In genomic region chr3:153658051-153658777, GRCm38 (mm10) we compare ENCODE assay signal across 8 mouse cellular contexts.
DNase-seq lines count a peak whose midpoint lies in the region; ATAC-seq and TF ChIP-seq lines count a peak whose summit lies in the region.

No protein-coding gene starts in this region.

- H3K9ac ChIP-seq in midbrain, embryonic 15.5 days, result no peak overlapping the region
- H3K9ac ChIP-seq in liver, embryonic 15.5 days, result no peak overlapping the region

- DNase-seq in midbrain, embryonic 10.5 days (ENCODE audit: low spot score), result peak; percentile 34
- DNase-seq in brain, adult 2 months (ENCODE audit: low read depth, low spot score), result peak; percentile 84
- DNase-seq in kidney, adult 2 months, result peak; percentile 67
- peak; percentile 45 for DNase-seq in right cerebral cortex, postnatal 14 days
- no peak for DNase-seq in gastrocnemius, postnatal 4 days (ENCODE audit: low spot score in 2 of 2)

- no peaks in the 10 kb centered on the region for H3K27me3 ChIP-seq in midbrain, embryonic 10.5 days (ENCODE audit: low read depth, poor library complexity, severe bottlenecking)
- H3K27me3 ChIP-seq in midbrain, embryonic 15.5 days (replicated peaks), result no peaks in the 10 kb centered on the region
- H3K27me3 ChIP-seq in kidney, adult 2 months (replicated peaks; ENCODE audit: control insufficient read depth, insufficient read depth, low read length), result no peaks in the 10 kb centered on the region
- H3K27me3 ChIP-seq in liver, embryonic 15.5 days, result peaks cover 4% of the 10 kb centered on the region; the same call in 1 of the 2 replicates

- peaks cover 37% of the 10 kb centered on the region for H3K4me1 ChIP-seq in midbrain, embryonic 10.5 days
- H3K4me1 ChIP-seq in midbrain, embryonic 15.5 days, result peaks cover 29% of the 10 kb centered on the region
- H3K4me1 ChIP-seq in embryonic fibroblast, embryonic 13.5 days (ENCODE audit: control insufficient read depth, insufficient read depth, low read length), result no peaks in the 10 kb centered on the region
- no peaks in the 10 kb centered on the region for H3K4me1 ChIP-seq in kidney, adult 2 months (ENCODE audit: control insufficient read depth, insufficient read depth, low read length)
- peaks cover 17% of the 10 kb centered on the region for H3K4me1 ChIP-seq in liver, embryonic 15.5 days (replicated peaks)

- TF ChIP-seq CTCF in embryonic fibroblast, embryonic 13.5 days (IDR thresholded peaks at IDR 0.05; ENCODE audit: borderline replicate concordance, insufficient read depth, low read length), result peak; percentile 82
- peak; percentile 75 for TF ChIP-seq CTCF in kidney, adult 2 months (conservative IDR thresholded peaks at IDR 0.05; ENCODE audit: insufficient read depth, insufficient read length, low read depth, low read length)

- no peak overlapping the region for H3K27ac ChIP-seq in midbrain, embryonic 10.5 days (replicated peaks)
- H3K27ac ChIP-seq in midbrain, embryonic 15.5 days, result no peak overlapping the region
- H3K27ac ChIP-seq in embryonic fibroblast, embryonic 13.5 days (ENCODE audit: insufficient read depth, low read length), result no peak overlapping the region
- no peak overlapping the region for H3K27ac ChIP-seq in kidney, adult 2 months (ENCODE audit: insufficient read depth, low read depth, low read length)
- H3K27ac ChIP-seq in liver, embryonic 15.5 days (replicated peaks), result no peak overlapping the region

- no peak for TF ChIP-seq POLR2A in embryonic fibroblast, embryonic 13.5 days (IDR thresholded peaks at IDR 0.05; ENCODE audit: low read depth, low read length)
- no peak for TF ChIP-seq POLR2A in kidney, adult 2 months (IDR thresholded peaks at IDR 0.05; ENCODE audit: low read depth, low read length)

- ATAC-seq in midbrain, embryonic 15.5 days (replicated peaks), result no peak; the same call in 1 of the 2 replicates
- peak; percentile 42; the same call in 1 of the 2 replicates for ATAC-seq in liver, embryonic 15.5 days (ENCODE audit: insufficient read depth)

- H3K9me3 ChIP-seq in midbrain, embryonic 10.5 days (replicated peaks), result no peaks in the 10 kb centered on the region
- H3K9me3 ChIP-seq in midbrain, embryonic 15.5 days, result no peaks in the 10 kb centered on the region
- no peaks in the 10 kb centered on the region for H3K9me3 ChIP-seq in liver, embryonic 15.5 days (replicated peaks)

- 79% methylated on average over 22 of the region's 22 CpGs for WGBS in midbrain, embryonic 10.5 days
- 73% methylated on average over 22 of the region's 22 CpGs for WGBS in midbrain, embryonic 15.5 days
- WGBS in kidney, adult 2 months, result 56% methylated on average over 22 of the region's 22 CpGs
- 64% methylated on average over 22 of the region's 22 CpGs for WGBS in liver, embryonic 15.5 days (ENCODE audit: insufficient replicate concordance)

- H3K4me3 ChIP-seq in midbrain, embryonic 10.5 days, result no peak overlapping the region
- no peak overlapping the region for H3K4me3 ChIP-seq in midbrain, embryonic 15.5 days
- no peak overlapping the region for H3K4me3 ChIP-seq in embryonic fibroblast, embryonic 13.5 days (ENCODE audit: insufficient read depth, low read length)
- no peak overlapping the region for H3K4me3 ChIP-seq in kidney, adult 2 months (ENCODE audit: insufficient read depth, low read depth, low read length)
- no peak overlapping the region for H3K4me3 ChIP-seq in liver, embryonic 15.5 days (replicated peaks)

- no peak overlapping the region for H3K4me2 ChIP-seq in midbrain, embryonic 15.5 days
- no peak overlapping the region for H3K4me2 ChIP-seq in liver, embryonic 15.5 days

- H3K36me3 ChIP-seq in midbrain, embryonic 10.5 days, result no peaks in the 10 kb centered on the region
- H3K36me3 ChIP-seq in midbrain, embryonic 15.5 days (replicated peaks), result no peaks in the 10 kb centered on the region
- H3K36me3 ChIP-seq in kidney, adult 2 months (ENCODE audit: control insufficient read depth, insufficient read depth, low read length), result no peaks in the 10 kb centered on the region
- no peaks in the 10 kb centered on the region for H3K36me3 ChIP-seq in liver, embryonic 15.5 days (replicated peaks)

Comparison
In these comparisons a context has a peak if more than half of its experiments do, and no peak if none do; other contexts are left out.
1. DNase-seq: peak in midbrain, embryonic 10.5 days (single experiment), brain, adult 2 months (single experiment), kidney, adult 2 months (single experiment) and right cerebral cortex, postnatal 14 days (single experiment); none in gastrocnemius, postnatal 4 days (0 of 2).